Mouse (Mus musculus) forebrain, embryonic 11.5 days (tissue): ENCODE data around the gene Xkr7. TPM values are rescaled to one million over a fixed set of nuclear protein-coding genes. Genes with fewer than 3 reads are reported as not detected.
A peak's percentile ranks its signal among the peaks of the same experiment; 100 is the strongest.

Source experiments
- ATAC-seq: fragments of 200-750 bp; cut with Nextera tagmentation; replicated peaks from 2 replicates; pipeline ENCODE4 v1.8.0; 2017; ENCODE audit warnings: moderate TSS enrichment; ENCODE audit not compliant: low FRiP score
- DNase-seq: peaks from one replicate; pipeline ENCODE4 v3.0.0-alpha.2; 2017; ENCODE audit warnings: low spot score
- H3K27ac ChIP-seq: fragments of 300-500 bp; sonication (generic); 2 replicates; pipeline ENCODE4 v1.5.1; 2014; ENCODE audit warnings: low read depth, low read length
- H3K27me3 ChIP-seq: fragments of 300-500 bp; sonication (generic); 2 replicates; pipeline ENCODE4 v1.6.1; 2014; ENCODE audit warnings: mild to moderate bottlenecking, low read length, mixed read lengths; ENCODE audit not compliant: control insufficient read depth, insufficient read depth
- H3K36me3 ChIP-seq: fragments of 300-500 bp; sonication (generic); 2 replicates; pipeline ENCODE4 v1.6.1; 2014; ENCODE audit warnings: mild to moderate bottlenecking, low read length, moderate library complexity, mixed read lengths; ENCODE audit not compliant: control insufficient read depth, insufficient read depth
- H3K4me1 ChIP-seq: fragments of 300-500 bp; sonication (generic); replicated peaks from 2 replicates; pipeline ENCODE4 v1.6.1; 2014; ENCODE audit warnings: low read length, mixed read lengths; ENCODE audit not compliant: control insufficient read depth, insufficient read depth
- H3K4me2 ChIP-seq: fragments of 300-500 bp; sonication (generic); 2 replicates; pipeline ENCODE4 v1.6.1; 2014; ENCODE audit warnings: low read depth, mild to moderate bottlenecking, low read length, moderate library complexity, mixed read lengths; ENCODE audit not compliant: severe bottlenecking
- H3K4me3 ChIP-seq: fragments of 300-500 bp; sonication (generic); 2 replicates; pipeline ENCODE4 v1.5.1; 2014; ENCODE audit warnings: low read depth, low read length
- H3K9ac ChIP-seq: fragments of 300-500 bp; sonication (generic); 2 replicates; pipeline ENCODE4 v1.6.1; 2014; ENCODE audit warnings: low read length
- H3K9me3 ChIP-seq: fragments of 300-500 bp; sonication (generic); 2 replicates; pipeline ENCODE4 v1.6.1; 2016; ENCODE audit warnings: low read length, mixed read lengths; ENCODE audit not compliant: control insufficient read depth
- WGBS: fragments of 180-500 bp; shearing (Covaris S2); extraction: QIAGEN DNeasy Blood & Tissue Kit; methylation state at CpG from one replicate; pipeline ENCODE4 v1.1.7; 2014; 5-methylcytosine and 5-hydroxymethylcytosine counted together
- polyA plus RNA-seq: library from polyadenylated mRNA; unstranded; fragments of >200 nt; fragmentation: Nextera tagmentation; extraction: Ambion mirVana; gene quantifications from 2 replicates; pipeline ENCODE4 v1.2.1, GENCODE M21; 2014

Xkr7 gene
- polyA plus RNA-seq, 1 experiment from 2014 or later = 0.24 TPM

DNA sequence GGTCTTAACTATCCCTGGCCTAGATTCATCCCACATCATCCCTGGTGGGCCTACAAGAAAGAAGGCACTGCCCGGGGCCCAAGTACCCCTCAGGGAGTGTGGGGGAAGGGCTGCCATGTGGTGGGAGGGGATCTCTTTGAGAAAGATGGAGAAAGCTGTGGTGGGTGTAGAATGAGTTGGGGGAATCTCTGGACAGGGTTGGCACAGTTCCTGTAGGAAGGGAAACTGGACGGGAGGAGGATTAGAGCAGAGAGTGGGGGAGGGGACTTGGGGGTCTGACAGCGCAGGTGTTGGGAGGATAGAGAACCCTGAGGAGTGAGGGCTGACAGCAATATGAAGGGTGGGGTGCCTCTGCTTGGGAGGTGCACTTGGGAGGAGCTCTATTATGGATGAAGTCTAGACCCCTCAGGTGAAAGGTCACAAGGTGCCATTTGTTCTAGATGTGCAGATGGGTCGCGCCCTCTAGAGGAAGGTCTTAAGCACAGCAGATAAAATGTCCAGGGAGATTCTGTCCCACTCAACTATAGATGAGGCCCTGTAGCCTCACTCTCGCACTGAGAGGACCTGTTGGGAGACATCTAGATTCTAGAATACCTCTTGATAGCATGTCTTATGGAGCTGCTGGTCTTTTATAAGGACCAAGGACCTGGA is 23.7 kb downstream of the Xkr7 start:
- Histone ChIP-seq H3K27ac (no peak overlapping the region), H3K27me3 (peaks cover 17% of the 10 kb centered on the region), H3K4me3 (no peak overlapping the region), H3K4me2 (no peak overlapping the region), H3K4me1 (no peaks in the 10 kb centered on the region), H3K9me3 (no peaks in the 10 kb centered on the region), H3K36me3 (no peaks in the 10 kb centered on the region), H3K9ac (no peak overlapping the region)
- DNase-seq (no peak), ATAC-seq (no peak)
- 60% methylated on average over 6 of the region's 6 CpGs for WGBS

DNA sequence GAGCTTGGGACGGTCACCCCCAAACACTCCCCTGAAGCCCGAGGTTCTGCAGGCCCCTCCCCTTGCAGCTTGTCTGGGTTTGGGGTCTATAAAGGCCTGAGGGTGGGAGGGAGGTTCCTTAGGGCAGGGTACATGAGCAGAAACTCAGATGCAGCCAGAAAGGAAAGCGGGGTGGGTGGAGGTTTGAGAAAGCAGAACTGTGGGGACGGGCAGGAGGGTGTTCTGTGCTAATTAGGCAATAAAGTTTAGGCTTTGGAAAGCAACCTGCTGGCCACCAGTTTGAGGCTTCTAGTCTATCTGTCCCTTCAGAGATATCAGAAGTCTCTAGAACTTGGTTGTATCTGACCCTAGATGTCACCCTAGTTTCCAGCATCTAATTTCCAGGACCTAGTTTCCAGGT is 26.7 kb downstream of the Xkr7 start:
- peaks cover under 1% of the 10 kb centered on the region; the same call in 1 of the 2 replicates for H3K27me3 ChIP-seq
- H3K4me1 ChIP-seq = no peaks in the 10 kb centered on the region
- H3K4me2 ChIP-seq = no peak overlapping the region
- H3K4me3 ChIP-seq = no peak overlapping the region
- DNase-seq (no peak), ATAC-seq (no peak)
- 74% methylated on average over 4 of the region's 4 CpGs for WGBS
- no peaks in the 10 kb centered on the region for H3K36me3 ChIP-seq
- no peaks in the 10 kb centered on the region for H3K9me3 ChIP-seq
- H3K27ac ChIP-seq = no peak overlapping the region
- no peak overlapping the region for H3K9ac ChIP-seq

- Histone ChIP-seq H3K4me3 (no peak overlapping the region), H3K9me3 (no peaks in the 10 kb centered on the region), H3K27me3 (no peaks in the 10 kb centered on the region), H3K4me1 (no peaks in the 10 kb centered on the region), H3K36me3 (no peaks in the 10 kb centered on the region), H3K9ac (no peak overlapping the region), H3K27ac (no peak overlapping the region), H3K4me2 (no peak overlapping the region)
- ATAC-seq = no peak
- no peak for DNase-seq
- 87% methylated on average over 7 of the region's 7 CpGs for WGBS
Observed at GRCm38 (mm10) chr2:153060216-153060615, 28.6 kb downstream of the Xkr7 start.

- Histone ChIP-seq H3K4me2 (no peak overlapping the region), H3K27me3 (peaks cover 4% of the 10 kb centered on the region; the same call in 1 of the 2 replicates), H3K4me3 (no peak overlapping the region), H3K9ac (no peak overlapping the region), H3K9me3 (no peaks in the 10 kb centered on the region), H3K36me3 (no peaks in the 10 kb centered on the region), H3K4me1 (no peaks in the 10 kb centered on the region), H3K27ac (no peak overlapping the region)
- WGBS = 55% methylated on average over 3 of the region's 3 CpGs
- no peak for ATAC-seq
- no peak for DNase-seq
Observed at GRCm38 (mm10) chr2:153063394-153063793, 31.7 kb downstream of the Xkr7 start.

DNA sequence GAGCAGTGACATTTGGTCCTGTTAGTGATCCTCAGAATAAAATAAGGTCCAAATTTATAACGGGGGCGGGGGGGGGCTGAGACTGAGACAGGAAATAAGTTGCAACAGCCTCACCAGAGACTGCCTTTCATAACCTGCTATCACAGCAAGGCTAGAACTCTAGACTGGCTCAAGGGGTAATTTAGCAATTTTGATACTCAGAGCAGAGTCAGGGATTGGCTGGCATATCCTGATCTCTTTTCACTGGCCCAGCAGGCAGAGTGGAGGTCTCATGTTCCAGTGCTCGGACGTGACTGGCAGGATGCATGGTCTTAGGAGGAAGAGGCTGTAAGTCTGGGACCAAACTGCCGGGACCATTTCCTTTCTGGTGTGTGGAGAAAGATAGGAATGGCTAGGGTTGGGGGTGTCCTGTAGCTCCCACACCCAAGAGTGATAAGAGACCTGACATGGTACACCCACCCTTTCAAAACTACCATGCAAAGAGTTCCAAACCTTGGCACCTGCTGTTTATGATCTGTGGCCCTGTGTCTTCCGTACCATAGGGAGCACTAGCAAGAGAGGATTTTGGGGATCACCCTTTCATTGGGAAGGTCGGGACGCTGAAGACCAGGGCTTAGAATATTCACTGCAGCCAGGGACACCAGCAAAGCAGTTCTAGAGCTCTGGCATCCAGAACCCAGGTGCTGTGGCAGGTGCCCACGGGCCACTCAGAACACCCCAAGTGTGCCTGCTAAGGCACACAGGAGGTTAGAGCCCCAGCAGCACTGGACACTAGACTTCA is 32.7 kb downstream of the Xkr7 start:
- DNase-seq = no peak

DNA sequence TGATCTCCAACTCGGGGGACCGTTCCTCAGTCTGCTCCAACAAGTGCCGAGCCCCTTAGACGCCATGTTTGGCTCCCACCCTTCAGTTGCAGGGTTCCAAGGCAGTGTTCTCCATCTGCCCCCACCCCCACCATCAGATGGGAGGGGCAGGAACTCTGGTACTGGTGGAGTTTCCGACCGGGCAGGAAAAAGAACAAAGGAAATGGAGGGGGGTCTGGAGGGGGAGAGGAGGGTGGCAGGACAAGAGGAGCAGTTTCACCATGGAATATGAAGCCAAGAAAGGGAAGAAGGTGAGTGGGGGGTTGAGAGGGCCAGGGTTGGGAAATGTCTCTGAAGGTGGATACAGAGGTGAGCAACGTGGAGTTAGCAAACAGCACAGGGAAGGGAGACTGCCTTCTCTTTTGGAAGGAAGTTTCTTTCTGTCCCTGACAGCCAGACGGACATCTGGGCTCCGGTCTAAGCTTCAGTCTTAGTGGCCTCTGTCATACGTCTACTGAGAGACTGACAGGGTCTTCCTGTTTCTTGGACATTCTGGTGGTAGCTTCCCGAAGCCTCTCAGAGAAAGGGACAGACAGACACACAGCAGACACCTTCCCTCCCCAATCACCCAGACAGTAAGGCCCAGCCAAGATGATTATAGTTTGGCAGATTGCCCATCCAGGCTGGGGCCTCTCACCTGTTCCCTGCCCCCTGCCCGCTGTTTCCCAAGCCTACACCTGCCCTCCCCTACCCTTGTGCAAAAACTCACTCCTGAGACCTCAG is 34.3 kb downstream of the Xkr7 start, which contains the start of gene Ccm2l:
TSS of gene Ccm2l (plus strand) at position 209 of the 762 bp plus-strand sequence.
- no peak within 1 kb of the TSS for H3K9ac ChIP-seq
- no peak within 1 kb of the TSS for H3K27ac ChIP-seq
- no peak for ATAC-seq
- H3K36me3 ChIP-seq = no peaks in the 10 kb centered on the region
- H3K9me3 ChIP-seq = no peaks in the 10 kb centered on the region
- 56% methylated on average over 12 of the region's 12 CpGs for WGBS
- DNase-seq = no peak
- H3K4me1 ChIP-seq = no peaks in the 10 kb centered on the region
- no peak within 1 kb of the TSS for H3K4me3 ChIP-seq
- peaks cover 14% of the 10 kb centered on the region for H3K27me3 ChIP-seq
- H3K4me2 ChIP-seq = no peak within 1 kb of the TSS

More for the DNA sequence above, 32.7 kb downstream of the Xkr7 start:
- H3K4me1 ChIP-seq = no peaks in the 10 kb centered on the region
- no peaks in the 10 kb centered on the region for H3K36me3 ChIP-seq
- no peak overlapping the region for H3K9ac ChIP-seq
- H3K27me3 ChIP-seq = peaks cover 4% of the 10 kb centered on the region; the same call in 1 of the 2 replicates
- H3K9me3 ChIP-seq = no peaks in the 10 kb centered on the region
- H3K27ac ChIP-seq = no peak overlapping the region
- H3K4me2 ChIP-seq = no peak overlapping the region
- no peak overlapping the region for H3K4me3 ChIP-seq
- WGBS = 78% methylated on average over 9 of the region's 9 CpGs
- ATAC-seq = no peak

DNA sequence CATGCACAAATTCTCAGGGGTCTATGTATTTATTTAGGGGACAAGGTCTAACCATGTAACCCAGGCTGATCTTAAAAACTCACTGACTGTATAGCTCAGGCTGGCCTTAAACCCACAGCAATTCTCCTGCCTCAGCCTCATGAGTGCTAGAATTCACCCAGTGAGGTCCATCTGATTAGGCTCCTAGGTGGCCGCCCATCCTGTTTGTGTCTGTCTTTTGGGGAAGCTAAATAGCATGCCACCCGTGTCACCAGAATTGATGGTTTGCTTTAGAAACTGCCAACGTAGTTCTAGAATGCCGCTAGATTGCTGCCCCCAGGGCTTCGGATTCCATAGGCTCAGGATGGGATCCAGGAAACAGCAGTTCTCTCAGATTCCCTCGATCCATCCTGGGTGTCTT is 35.3 kb downstream of the Xkr7 start:
- 46% methylated on average over 6 of the region's 6 CpGs for WGBS
- no peak for ATAC-seq
- Histone ChIP-seq H3K4me3 (no peak overlapping the region), H3K9me3 (no peaks in the 10 kb centered on the region), H3K4me2 (no peak overlapping the region), H3K4me1 (peaks cover 4% of the 10 kb centered on the region; the same call in 1 of the 2 replicates), H3K36me3 (no peaks in the 10 kb centered on the region), H3K9ac (no peak overlapping the region), H3K27ac (no peak overlapping the region), H3K27me3 (peaks cover 24% of the 10 kb centered on the region)
- DNase-seq = no peak

DNA sequence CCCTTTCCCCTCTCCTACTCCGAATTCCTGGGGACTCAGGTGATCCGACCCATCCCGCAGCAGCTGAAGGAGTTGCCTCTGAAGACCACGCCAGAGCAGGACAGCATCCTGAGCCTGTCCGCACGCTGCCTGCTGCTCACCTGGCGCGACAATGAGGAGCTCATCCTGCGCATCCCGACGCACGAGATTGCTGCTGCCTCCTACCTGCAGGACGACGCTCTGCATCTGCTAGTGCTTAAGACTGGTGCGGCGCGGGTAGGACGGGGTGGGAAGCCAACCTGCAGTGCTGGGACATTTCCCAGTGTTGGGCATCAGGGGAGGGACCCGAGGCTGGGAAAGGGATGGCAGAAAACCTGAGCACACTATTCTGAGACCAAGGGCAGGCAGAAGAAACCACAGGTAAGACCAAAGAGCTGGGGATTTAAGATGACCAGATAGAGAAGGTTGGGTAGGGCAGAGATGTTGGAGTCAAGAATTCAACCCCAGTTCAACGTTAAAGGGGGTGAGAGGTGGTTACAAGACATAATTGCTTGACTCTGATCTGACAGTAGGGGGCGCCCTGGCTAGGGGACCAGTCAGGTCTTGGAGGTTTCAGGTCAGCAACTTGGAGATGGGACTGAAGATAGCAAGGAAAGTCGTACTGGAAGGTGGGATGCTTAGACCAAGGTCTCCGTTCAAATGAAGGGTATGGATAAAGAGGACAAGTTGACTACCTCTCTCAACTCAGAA is 39.3 kb downstream of the Xkr7 start:
- Histone ChIP-seq H3K27ac (no peak overlapping the region), H3K4me1 (peaks cover 4% of the 10 kb centered on the region; the same call in 1 of the 2 replicates), H3K4me3 (no peak overlapping the region), H3K27me3 (peaks cover 35% of the 10 kb centered on the region), H3K4me2 (no peak overlapping the region), H3K36me3 (no peaks in the 10 kb centered on the region), H3K9me3 (no peaks in the 10 kb centered on the region), H3K9ac (no peak overlapping the region)
- WGBS = 6% methylated on average over 23 of the region's 23 CpGs
- peak; percentile 60 for DNase-seq
- ATAC-seq = no peak
